Mouse (Mus musculus): Measurements from ENCODE around the gene Trp63.

DNA sequence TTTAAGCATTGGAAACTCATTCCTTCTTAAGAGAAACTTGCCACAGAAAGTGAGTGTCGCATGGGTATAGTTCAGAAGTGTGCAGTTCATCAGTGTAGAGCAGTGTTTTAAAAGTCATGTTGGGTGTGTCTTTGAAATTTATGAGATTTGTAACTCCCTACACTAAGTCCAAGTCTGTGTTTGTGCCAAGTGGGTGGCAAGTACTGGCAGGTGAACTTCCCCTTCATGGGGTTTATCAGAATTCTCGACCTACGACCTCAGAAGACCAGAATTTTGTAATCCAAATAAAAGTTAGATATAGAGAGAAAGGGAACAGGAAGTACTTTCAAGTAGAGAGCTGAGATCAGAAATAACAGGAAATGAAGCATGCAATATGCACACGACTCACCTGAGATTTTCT is 215.5 kb downstream of the Trp63 start:
- TF ChIP-seq CTCF (IDR thresholded peaks at IDR 0.05; ENCODE audit: low read depth) (no peak), EP300 (IDR thresholded peaks at IDR 0.05; ENCODE audit: low read depth) (no peak)
